Comparison of ENCODE assay signal across 8 mouse cellular contexts in genomic region chr1:167691911-167692682, GRCm38 (mm10). TPM values are rescaled to one million over a fixed set of nuclear protein-coding genes. Genes with fewer than 3 reads are reported as not detected.
DNase-seq lines count a peak whose midpoint lies in the region; ATAC-seq and TF ChIP-seq lines count a peak whose summit lies in the region.
"Had no signal": no experiment of that assay in that cellular context is flagged by ENCODE, and none has a peak within 500 bp of the region (broad histone marks: within the 10 kb centered on the region; RNA-seq: fewer than 3 reads in every experiment).

No protein-coding gene starts in this region.

- no peak overlapping the region for H3K27ac ChIP-seq in forebrain, embryonic 12.5 days
- H3K27ac ChIP-seq in limb, embryonic 13.5 days = no peak overlapping the region
- H3K27ac ChIP-seq in stomach, postnatal 0 days (replicated peaks) = no peak overlapping the region

- no peaks in the 10 kb centered on the region for H3K9me3 ChIP-seq in forebrain, embryonic 12.5 days
- no peaks in the 10 kb centered on the region for H3K9me3 ChIP-seq in limb, embryonic 13.5 days
- no peaks in the 10 kb centered on the region for H3K9me3 ChIP-seq in stomach, postnatal 0 days (ENCODE audit: control insufficient read depth, low read length)

- H3K9ac ChIP-seq in forebrain, embryonic 12.5 days = 0 out of 2 replicates have a peak overlapping the region, but pooled peaks have one; percentile 17
- H3K9ac ChIP-seq in limb, embryonic 13.5 days = no peak overlapping the region; the same call in 1 of the 2 replicates
- no peak overlapping the region for H3K9ac ChIP-seq in stomach, postnatal 0 days (ENCODE audit: low read length)

- TF ChIP-seq CTCF in stomach, postnatal 0 days (IDR thresholded peaks at IDR 0.05; ENCODE audit: low read depth) = no peak

- peak overlapping the region; percentile 30 for H3K4me3 ChIP-seq in forebrain, embryonic 12.5 days (replicated peaks)
- peak overlapping the region; percentile 24 for H3K4me3 ChIP-seq in limb, embryonic 13.5 days
- peak overlapping the region; percentile 17 for H3K4me3 ChIP-seq in stomach, postnatal 0 days (ENCODE audit: low read depth, low read length)

- peaks cover 29% of the 10 kb centered on the region for H3K4me1 ChIP-seq in forebrain, embryonic 12.5 days
- H3K4me1 ChIP-seq in limb, embryonic 13.5 days = peaks cover 22% of the 10 kb centered on the region
- no peaks in the 10 kb centered on the region; the same call in 1 of the 2 replicates for H3K4me1 ChIP-seq in stomach, postnatal 0 days (replicated peaks; ENCODE audit: control insufficient read depth, insufficient read depth)

- no peak for TF ChIP-seq EP300 in stomach, postnatal 0 days (optimal IDR thresholded peaks at IDR 0.05)

- under 1% methylated on average over 44 of the region's 44 CpGs for WGBS in forebrain, embryonic 12.5 days
- WGBS in limb, embryonic 13.5 days = under 1% methylated on average over 44 of the region's 44 CpGs
- 2% methylated on average over 44 of the region's 44 CpGs for WGBS in stomach, postnatal 0 days

- peak; percentile 39 for DNase-seq in retina, postnatal 1 day
- no peak for DNase-seq in retina, embryonic 14.5 days (ENCODE audit: low spot score)
- no peak for DNase-seq in stomach, postnatal 0 days (ENCODE audit: low spot score)
- no peak for DNase-seq in left cerebral cortex, adult 18-20 months (ENCODE audit: low spot score in 2 of 2)
- no peak for DNase-seq in thymus, adult 18-20 months

- peaks cover 94% of the 10 kb centered on the region for H3K27me3 ChIP-seq in forebrain, embryonic 12.5 days
- peaks cover 97% of the 10 kb centered on the region for H3K27me3 ChIP-seq in limb, embryonic 13.5 days
- peaks cover 25% of the 10 kb centered on the region for H3K27me3 ChIP-seq in stomach, postnatal 0 days (ENCODE audit: control insufficient read depth, insufficient read depth, low read length)

- no peak for ATAC-seq in forebrain, embryonic 12.5 days (ENCODE audit: low FRiP score)
- no peak for ATAC-seq in limb, embryonic 13.5 days (ENCODE audit: low FRiP score, low read depth)
- ATAC-seq in stomach, postnatal 0 days (ENCODE audit: low FRiP score, low TSS enrichment) = no peak

- peak overlapping the region; percentile 38 for H3K4me2 ChIP-seq in forebrain, embryonic 12.5 days
- H3K4me2 ChIP-seq in limb, embryonic 13.5 days (replicated peaks) = peak overlapping the region; percentile 50
- 0 out of 2 replicates have a peak overlapping the region, but pooled peaks have one; percentile 8 for H3K4me2 ChIP-seq in stomach, postnatal 0 days (replicated peaks; ENCODE audit: low read depth)

- no peaks in the 10 kb centered on the region for H3K36me3 ChIP-seq in forebrain, embryonic 12.5 days (replicated peaks)
- H3K36me3 ChIP-seq in limb, embryonic 13.5 days = no peaks in the 10 kb centered on the region
- H3K36me3 ChIP-seq in stomach, postnatal 0 days (ENCODE audit: control insufficient read depth, insufficient read depth, low read length) = no peaks in the 10 kb centered on the region

RNA-seq across cellular contexts. Expression of gene Lmx1a, which starts 3.1 kb away (rescaled TPM):
- polyA plus RNA-seq in forebrain, embryonic 12.5 days (2016; fragmentation: Nextera tagmentation; extraction: Ambion mirVana) = 7.0 and 7.7 TPM in 2 replicates
- polyA plus RNA-seq in limb, embryonic 13.5 days (2015; fragmentation: Nextera tagmentation; extraction: Ambion mirVana) = 0.26 and 0.27 TPM in 2 replicates
- polyA plus RNA-seq in stomach, postnatal 0 days (2015; fragmentation: Nextera tagmentation; extraction: Ambion mirVana) = 0.02 TPM in 1 of 2 replicates, not detected in the other
- total RNA-seq in left cerebral cortex, adult 18-20 months (2021) = not detected
- total RNA-seq: heart, postnatal 36 days had no signal
